Mouse (Mus musculus) cerebellum, postnatal 25 days (tissue): Measurements from ENCODE around the gene Actrt2.

Experiments used
- DNase-seq, 2 experiments: peaks; one replicate each; pipeline ENCODE4 v3.0.0; 2021; ENCODE audit warnings: mixed read lengths in 2 of 2

Gene Actrt2

DNA sequence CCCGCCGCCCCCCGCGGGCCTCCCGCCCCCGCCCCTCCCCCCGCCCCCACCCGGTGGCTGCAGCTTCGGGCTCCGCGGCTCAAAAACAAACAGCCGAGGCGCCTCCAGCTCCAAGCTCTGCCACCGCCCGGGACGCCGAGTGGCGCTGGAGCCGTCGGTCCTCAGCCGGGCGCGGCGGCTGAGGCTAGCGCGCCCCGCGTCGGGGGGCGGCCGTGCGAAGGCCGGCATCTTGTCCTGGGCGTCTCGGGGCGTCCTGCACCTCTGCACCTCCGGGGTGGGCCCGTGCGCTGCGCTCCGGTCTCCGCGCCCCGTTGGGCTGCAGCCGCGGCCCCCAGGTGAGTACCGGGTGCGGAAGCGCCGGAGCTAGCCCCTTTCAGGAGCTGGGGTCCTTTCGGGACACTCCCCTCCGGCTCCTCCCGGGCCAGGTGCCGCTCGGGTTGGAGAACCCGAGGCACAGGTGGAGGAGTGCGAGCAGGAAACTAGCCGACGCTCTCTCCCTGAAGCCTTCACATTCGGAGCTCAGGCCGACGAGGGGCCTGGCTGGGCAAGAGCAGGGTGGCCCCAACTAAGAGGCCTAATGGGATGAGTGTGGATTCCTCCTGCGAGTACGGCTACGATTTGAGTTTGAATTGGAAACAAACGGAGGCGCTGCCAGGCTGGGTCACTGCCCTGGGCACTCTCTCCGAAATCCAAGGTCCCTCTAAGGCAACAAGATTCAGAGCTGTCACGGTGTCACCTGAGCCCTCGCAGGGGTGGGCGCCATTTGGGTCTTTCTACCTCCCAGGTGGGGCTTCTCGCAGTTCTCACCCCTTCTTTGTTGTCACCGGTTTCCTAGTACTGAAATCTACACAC, 30.0 kb downstream of the Actrt2 start:
- DNase-seq: no peak

DNA sequence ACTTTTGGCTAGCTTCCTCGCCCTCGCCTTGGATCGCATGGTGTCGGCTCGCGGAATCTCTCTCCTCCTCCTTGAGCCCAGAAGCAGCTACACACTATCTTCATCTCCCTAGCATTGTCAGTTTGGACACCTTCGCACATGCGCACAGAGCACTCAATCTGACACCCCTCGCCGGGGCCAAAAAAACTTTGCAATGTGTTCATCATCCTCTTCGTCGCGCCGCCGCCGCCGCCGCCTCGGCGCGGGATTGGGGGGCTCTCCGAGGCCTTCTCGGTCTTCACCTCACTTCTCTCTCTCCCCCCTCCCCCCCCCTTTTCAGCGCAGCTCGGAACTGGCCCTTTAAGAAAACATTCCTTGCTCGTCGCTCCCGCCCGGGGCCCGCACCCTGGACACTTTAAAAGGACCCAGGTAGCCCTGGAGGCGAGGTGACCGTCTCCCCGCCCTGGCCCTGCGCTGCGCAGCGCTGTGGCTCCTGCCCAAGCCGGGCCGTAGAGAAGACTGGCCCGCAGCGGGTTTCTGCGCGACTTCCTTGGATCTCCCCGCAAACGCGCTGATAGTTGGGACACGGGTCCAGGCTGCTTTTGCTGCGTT, 30.9 kb downstream of the Actrt2 start, which contains the start of gene Prdm16:
Prdm16 (minus strand) TSS at position 153 of the 591 bp plus-strand sequence.
- DNase-seq: no peak

DNA sequence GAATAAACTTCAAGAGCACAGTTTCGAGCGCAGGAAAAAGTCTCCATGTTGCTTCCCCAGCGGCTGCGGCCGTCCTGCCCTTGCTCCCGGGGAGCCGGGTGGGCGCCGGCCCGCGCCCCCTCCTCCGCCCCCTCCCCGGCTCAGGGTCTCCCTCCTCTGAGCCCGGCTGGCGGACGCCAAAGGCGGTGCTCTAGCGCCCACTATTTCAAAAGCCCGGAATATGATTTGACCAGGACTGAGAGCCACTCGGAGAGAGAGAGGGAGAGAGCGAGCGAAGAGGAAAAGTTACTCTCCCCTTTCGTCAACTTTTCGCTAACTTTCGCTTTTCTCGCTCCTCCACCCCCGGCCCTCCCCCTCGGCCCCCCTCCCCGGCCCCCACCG, 31.6 kb downstream of the Actrt2 start:
- no peak for DNase-seq

DNA sequence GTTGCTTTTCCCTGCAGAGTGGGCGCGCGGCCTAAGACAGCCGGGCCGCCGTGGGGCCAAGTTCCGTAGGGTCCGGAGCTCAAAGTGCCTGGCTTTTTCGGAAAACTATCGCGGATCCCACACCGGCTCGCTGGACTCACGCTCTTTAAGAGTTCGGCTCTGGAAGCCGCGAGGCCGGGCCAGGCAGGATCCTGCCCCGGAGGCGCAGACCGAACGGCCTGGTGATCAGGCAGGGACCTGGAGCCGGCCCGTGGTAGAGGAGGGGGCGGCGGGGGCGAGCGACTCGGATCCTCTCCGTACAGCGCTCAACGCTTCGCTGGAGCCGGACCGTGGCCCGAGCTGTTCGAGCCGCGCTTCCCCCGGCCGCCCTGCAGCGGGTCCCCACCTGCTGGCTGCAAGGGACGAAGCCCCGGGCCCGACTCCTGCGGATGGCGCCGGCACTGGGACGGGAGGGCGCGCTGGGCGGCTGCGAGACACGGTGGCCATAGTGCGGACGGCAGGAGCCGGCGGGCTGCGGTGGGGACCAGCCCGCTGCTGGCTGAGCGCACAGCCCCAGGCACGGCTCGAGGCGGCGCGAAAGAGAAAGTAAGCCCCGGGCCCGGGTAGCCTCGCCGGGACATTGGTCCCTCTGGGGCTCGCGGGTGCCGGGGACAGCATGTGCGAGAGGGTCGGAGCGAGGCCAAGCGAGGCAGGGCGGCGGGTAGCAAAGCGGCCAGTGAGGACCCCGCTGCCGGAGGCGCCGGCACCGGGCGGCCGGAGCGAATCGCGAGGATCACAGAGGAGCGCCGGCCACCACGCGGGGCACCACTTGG, 32.2 kb downstream of the Actrt2 start:
- DNase-seq: peak in 1 of 2 experiments; percentile 24

DNA sequence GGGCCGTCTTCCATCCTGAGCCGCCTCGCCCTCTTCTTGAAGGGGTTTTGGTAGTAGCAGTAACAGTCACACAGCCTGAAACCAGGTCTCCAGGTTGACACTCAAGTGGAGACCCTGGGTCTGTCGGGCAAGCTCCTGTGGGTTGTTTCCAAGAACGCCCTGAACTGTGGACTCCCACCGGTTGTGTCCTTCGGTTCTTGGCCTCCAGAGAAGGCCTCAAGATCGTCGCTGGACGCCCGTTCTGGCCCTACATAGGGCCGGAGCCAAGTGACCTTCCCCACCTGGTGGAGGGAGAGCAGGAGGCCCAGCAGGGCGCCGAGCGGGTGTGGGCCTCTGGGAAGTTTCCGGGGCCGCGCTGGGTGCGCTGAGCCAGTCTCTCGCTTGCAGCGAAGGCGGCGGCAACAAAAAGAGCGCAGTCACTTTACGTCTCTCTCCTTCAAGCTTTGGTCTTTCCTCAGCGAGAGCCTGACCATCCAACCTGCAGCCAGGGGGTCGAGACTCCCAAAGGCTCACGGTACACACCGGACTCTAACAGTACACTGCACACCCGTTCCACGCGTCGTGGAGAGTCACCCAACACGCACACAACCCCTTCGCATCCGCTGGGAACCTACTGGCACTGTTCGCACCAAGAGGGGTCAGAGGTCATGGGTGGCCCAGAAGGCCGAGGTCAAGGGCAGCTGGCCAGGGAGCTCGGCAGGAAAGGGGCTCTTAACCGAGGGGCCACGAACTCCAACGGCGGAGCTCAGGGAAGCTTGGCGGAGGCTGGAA, 33.0 kb downstream of the Actrt2 start:
- no peak for DNase-seq

DNA sequence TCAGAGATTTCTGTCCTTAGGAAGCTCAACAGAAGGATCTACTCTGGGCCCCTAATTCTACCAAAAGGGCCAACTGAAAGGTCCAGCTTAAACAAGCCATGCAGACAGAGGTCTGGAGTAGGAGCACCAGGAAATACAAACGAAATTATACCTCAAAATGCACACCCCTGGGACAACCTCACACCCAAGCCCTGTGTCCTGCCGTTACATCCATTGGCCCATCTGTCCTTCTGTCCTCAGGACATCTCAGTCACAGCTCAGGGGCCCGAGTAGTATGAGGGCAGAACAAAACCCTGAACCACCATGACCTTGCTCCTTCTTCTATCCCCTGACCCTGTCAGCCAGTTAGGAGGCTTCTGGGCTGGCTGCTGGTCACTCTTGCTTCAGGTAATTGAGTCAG, 33.7 kb downstream of the Actrt2 start:
- no peak for DNase-seq

DNA sequence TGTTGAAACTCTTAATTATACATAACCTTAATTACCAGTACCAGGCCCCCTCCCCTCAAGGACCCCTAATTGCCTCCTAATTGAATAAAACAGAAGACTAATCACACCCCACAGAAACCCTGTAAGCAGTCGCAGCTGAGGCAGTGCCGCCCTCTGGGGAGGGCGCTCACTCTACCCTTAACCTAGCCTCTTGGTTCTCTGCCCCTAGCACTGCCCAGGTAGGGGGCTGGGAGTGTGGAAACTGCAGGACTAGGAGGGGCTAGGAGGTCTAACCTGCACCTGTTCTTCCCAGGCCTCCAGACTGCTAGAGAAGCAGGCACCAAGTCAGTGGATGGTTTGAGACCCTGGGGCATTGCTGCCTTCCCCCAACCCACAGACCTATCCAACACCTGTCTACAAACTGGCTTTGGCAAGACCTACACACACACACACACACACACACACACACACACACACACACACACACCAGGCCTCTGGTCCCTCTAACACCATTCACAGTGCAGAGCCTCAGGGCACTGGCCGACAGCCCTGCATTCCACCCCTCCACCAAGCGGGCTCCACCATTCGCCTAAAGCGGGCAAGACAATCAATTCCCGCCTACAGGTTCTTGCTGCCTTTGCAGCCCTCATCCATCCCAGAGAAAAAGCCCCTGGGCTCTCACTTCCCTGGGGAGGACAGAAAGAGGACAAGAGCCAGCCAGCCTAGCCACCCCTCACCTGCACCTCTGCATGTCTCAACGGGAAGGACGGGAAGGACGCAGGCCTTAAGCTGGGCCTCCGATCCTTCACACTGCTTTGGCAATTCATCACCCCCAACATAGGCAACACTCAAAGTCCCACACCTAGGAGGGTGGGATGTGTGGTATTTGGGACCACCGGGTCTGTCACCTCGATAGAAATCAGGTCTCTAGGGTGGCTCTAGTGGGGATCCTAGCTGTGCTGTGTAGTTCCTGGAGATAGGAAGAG, 34.6 kb downstream of the Actrt2 start:
- DNase-seq: no peak

DNA sequence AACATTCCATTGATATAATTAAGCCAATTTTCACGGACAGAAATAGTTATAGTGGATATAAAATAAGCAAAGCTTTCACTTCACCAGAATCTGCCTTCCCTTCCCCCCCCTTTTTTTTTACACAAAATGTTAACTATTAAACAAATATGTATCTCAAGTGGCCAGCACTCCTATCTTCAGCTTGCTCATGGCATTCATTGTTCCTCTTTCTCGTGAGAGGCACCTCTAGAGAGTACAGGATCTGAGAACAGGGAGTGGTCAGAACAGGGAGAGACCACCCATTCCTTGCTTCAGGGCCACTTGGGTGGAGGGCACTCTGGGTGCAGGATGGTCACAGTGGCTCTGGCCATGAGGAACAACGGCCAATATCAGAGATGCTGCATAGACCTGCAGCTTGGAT, 36.9 kb downstream of the Actrt2 start:
- no peak for DNase-seq

DNA sequence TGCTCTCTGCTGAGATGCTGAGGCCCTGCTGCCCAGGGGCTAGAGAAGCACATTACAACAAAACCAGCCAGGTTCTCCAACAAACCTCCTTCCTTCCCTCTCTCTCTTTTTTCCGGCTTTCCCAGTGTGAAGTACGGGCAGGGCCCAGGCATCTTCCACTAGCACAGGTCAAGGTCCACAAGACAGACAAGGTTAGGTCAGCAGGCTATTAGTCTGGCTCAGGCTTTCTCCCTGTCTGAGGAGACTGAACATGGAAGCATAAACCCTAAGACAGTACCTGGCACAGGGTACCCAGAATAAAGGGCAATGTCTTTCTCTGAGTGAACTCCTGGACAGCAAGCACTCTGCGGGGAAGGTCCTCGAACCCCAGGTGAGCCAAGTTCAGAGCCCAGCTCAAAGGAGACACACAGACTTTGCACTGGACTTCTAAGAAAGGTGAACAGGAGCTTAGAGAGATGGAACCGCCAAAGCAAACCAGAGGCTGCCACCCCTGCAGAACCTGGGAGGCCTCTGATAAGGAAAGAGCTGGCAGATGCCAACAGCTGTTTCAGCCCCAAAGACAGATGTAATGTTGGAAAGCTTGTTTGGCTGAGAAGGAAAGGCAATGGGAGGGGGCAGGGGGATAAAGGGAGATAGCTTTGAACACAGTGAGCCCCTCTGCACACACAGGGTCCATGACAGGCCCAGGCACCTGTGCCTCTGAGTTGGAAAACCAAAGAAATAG, 40.1 kb downstream of the Actrt2 start:
- no peak for DNase-seq

DNA sequence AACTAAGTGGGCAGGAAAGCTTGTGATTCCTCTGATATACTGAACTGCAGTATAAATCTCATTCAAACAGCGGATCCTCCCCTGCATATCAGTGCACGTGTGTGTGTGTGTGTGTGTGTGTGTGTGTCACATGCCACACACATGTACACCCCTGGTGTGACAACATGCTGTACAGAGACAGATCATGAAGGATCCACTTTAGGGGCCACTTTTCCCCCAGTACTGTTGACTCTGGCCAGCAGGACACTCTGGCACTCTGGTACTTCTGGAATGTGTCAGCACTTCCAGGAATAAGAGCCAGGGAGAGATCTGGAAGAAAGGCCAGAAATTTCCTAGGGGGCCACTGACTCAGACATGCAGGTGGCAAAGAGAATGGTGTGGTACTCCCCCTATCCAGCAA, 41.4 kb downstream of the Actrt2 start:
- DNase-seq: no peak

DNA sequence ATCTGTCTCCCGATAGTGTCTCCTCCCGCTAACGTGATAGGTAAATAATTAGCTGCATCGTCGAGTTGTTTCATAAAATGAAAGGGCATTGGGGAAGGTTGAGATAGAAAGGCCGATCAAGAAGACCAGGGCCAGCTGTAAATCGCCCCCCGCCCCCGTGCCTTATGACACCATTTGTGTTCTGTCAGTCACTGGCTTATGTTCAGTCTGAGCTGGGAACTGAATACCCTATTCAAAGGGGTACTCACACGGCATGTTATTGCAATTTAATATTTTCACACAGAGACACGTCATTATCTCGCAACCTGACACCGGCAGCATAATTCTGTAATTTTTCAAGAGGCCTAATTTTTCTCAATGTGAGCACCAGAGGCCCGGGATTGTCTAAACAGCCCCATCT, 42.0 kb downstream of the Actrt2 start:
- DNase-seq: no peak

DNA sequence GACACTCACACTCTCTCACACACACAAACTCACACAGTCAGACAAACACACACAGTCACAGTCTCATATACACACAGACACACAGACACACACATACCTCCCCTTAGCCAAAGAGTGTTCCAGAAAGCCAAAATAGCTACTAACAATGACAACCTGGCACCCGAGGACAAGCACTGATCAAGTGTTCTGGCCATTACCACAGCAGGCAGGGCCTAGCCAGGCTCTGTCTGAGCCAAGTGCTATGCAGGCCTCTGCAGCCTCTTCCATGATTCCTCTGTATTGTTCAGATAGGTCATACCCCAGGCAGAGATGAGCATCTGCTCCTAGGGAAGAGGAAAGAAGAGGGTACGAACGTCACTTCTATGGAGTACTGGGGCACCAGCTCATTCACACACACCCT, 44.4 kb downstream of the Actrt2 start:
- DNase-seq: no peak

DNA sequence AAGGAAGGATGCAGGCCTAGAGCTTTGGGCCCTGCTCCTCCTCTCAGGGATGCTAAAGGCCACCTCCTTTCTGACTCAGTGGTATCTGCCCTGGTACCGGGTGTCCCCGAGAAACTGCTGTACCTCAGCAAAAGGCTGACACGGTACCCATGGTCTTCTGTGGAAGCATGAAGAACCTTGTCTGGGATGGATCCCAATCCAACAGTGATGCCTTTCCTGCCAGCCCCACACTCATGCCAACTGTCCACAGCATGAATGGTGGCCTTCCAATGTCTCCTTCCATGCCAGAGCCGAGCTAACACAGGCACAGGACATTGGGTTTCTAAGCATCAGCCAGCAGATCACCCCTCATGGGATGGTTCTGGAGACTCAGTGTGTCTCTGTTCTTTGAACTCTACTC, 45.1 kb downstream of the Actrt2 start:
- DNase-seq: peak; percentile 39 to 56
